Mouse (Mus musculus): Measurements from ENCODE around the gene Gm11639.

- TF ChIP-seq CTCF (IDR thresholded peaks at IDR 0.05; ENCODE audit: low read depth, low read length) (no peak), POLR2A (IDR thresholded peaks at IDR 0.05; ENCODE audit: insufficient read depth, low read length) (no peak), EP300 (IDR thresholded peaks at IDR 0.05; ENCODE audit: insufficient read depth, low read depth, low read length) (no peak)
These were observed 42.3 kb upstream of the Gm11639 start for GRCm38 (mm10) chr11:104643236-104643635.
